Mouse (Mus musculus) thymus, adult 2 months (tissue): ENCODE measurements around the gene Ntm. TPM values are rescaled to one million over a fixed set of nuclear protein-coding genes. Genes with fewer than 3 reads are reported as not detected.

Experiments used
- DNase-seq: peaks from one replicate; pipeline ENCODE4 v3.0.0; 2021
- H3K27ac ChIP-seq: fragments of 200-500 bp; 2 replicates; pipeline ENCODE4 v1.5.1; 2012; ENCODE audit warnings: low read length, control low read depth; ENCODE audit not compliant: control insufficient read depth, insufficient read depth
- H3K27me3 ChIP-seq: fragments of 200-500 bp; 2 replicates; pipeline ENCODE4 v1.6.1; 2012; ENCODE audit warnings: mild to moderate bottlenecking, low read length, moderate library complexity, mixed read lengths; ENCODE audit not compliant: control insufficient read depth, insufficient read depth
- H3K36me3 ChIP-seq: fragments of 200-500 bp; 2 replicates; pipeline ENCODE4 v1.6.1; 2012; ENCODE audit warnings: mild to moderate bottlenecking, low read length, moderate library complexity; ENCODE audit not compliant: control insufficient read depth, insufficient read depth
- H3K4me1 ChIP-seq: fragments of 200-500 bp; replicated peaks from 2 replicates; pipeline ENCODE4 v1.6.1; 2012; ENCODE audit warnings: low read length; ENCODE audit not compliant: control insufficient read depth, insufficient read depth
- H3K4me3 ChIP-seq: fragments of 200-500 bp; 2 replicates; pipeline ENCODE4 v1.5.1; 2012; ENCODE audit warnings: mild to moderate bottlenecking, low read length, control low read depth, moderate library complexity; ENCODE audit not compliant: control insufficient read depth, insufficient read depth
- CTCF ChIP-seq: fragments of 200-500 bp; IDR thresholded peaks from 2 replicates; pipeline ENCODE4 v1.5.1; 2012; ENCODE audit warnings: mild to moderate bottlenecking, control low read depth, low read length, moderate library complexity, borderline replicate concordance; ENCODE audit not compliant: control insufficient read depth, poor library complexity, insufficient read depth; ENCODE audit errors: extremely low read depth
- POLR2A ChIP-seq: fragments of 200-500 bp; IDR thresholded peaks from 2 replicates; pipeline ENCODE4 v1.6.1; 2012; ENCODE audit warnings: mild to moderate bottlenecking, low read length, control low read depth, moderate library complexity; ENCODE audit not compliant: control insufficient read depth, poor library complexity, insufficient read depth; ENCODE audit errors: extremely low read depth
- WGBS: fragments of 180-500 bp; shearing (Covaris S2); methylation state at CpG from one replicate; pipeline ENCODE4 v1.1.7; 2018; 5-methylcytosine and 5-hydroxymethylcytosine counted together
- polyA plus RNA-seq: library from polyadenylated mRNA; depleted of rRNA; stranded (reverse); fragments of >200 nt; gene quantifications from 2 replicates; pipeline ENCODE4 v1.2.3, GENCODE M21; 2012

Ntm gene
- polyA plus RNA-seq, 1 experiment, result 0.19 TPM

DNA sequence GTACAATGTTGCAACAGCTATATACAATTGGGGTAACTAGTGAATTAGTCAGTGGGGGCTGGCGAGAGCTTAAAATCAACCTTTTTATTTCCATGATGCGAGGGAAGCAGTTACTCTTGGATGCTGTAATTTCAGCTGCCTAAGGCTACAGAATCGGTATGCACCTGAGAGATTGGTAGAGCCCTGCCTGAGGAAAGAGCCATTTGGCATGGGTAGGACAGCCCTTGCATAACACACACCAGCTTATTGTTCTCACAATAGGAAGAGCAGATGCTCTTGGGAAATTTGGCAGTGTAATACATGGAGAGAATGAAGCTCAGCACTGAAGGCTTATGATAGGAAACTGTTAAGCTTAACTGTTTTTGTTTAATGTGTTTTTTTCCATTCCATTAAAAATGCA is 621.6 kb downstream of the Ntm start:
- Histone ChIP-seq H3K27ac (no peak overlapping the region), H3K4me1 (no peaks in the 10 kb centered on the region), H3K4me3 (no peak overlapping the region), H3K36me3 (no peaks in the 10 kb centered on the region), H3K27me3 (no peaks in the 10 kb centered on the region)
- TF ChIP-seq CTCF (no peak), POLR2A (no peak)
- no peak for DNase-seq
- WGBS, result 88% methylated on average over 3 of the region's 3 CpGs

DNA sequence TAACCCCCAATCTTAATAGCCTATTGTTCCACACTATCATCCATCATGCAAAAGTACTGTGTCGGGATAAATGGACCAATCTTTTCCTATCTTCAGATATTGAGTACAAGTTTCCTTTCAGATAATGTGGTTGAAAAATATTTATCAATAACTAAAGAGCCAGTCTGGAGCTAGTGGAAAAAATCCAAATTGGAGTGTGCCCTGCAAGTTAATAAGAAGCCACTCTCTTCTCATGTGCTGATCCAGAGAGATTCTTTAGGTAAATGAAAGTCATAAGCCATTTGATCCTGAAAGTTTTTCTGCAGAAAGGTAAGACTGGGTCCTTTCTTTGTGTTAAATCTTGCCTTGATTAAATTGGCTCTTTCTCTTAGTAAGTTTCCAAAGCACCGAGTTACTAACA is 627.3 kb downstream of the Ntm start:
- Histone ChIP-seq H3K27ac (no peak overlapping the region), H3K4me1 (no peaks in the 10 kb centered on the region), H3K36me3 (no peaks in the 10 kb centered on the region), H3K4me3 (no peak overlapping the region), H3K27me3 (no peaks in the 10 kb centered on the region)
- no peak for DNase-seq
- TF ChIP-seq CTCF (no peak), POLR2A (no peak)
- 86% methylated on average over 2 of the region's 2 CpGs for WGBS

GRCm38 (mm10) chr9:29332296-29333090 is 630.4 kb downstream of the Ntm start:
- Histone ChIP-seq H3K4me3 (no peak overlapping the region), H3K36me3 (no peaks in the 10 kb centered on the region), H3K4me1 (no peaks in the 10 kb centered on the region), H3K27ac (no peak overlapping the region), H3K27me3 (no peaks in the 10 kb centered on the region)
- DNase-seq, result no peak
- WGBS, result 76% methylated on average over 3 of the region's 3 CpGs
- TF ChIP-seq CTCF, result no peak
- TF ChIP-seq POLR2A, result no peak

DNA sequence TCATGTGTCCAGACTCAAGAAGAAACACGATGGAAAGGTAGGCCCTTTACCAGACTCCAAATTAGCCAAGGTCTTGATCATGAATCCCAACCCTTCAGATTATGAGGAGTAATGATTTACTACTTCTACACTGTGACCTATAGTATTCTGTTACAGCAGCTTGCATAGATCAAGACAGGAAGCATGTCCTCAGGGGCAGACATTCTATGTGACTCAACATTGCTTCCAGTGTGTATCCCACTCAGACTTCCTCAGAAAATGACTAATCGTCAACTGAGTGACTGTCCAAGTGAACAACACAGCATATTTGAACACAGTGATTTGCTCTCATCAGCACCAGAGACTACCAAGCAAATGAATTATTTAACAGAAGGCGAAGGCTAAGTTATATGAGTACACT is 632.5 kb downstream of the Ntm start:
- WGBS, result 75% methylated on average over 3 of the region's 3 CpGs
- no peak for DNase-seq
- H3K4me1 ChIP-seq, result no peaks in the 10 kb centered on the region
- TF ChIP-seq CTCF, result no peak
- TF ChIP-seq POLR2A, result no peak
- no peak overlapping the region for H3K4me3 ChIP-seq
- no peaks in the 10 kb centered on the region for H3K36me3 ChIP-seq
- H3K27me3 ChIP-seq, result no peaks in the 10 kb centered on the region
- no peak overlapping the region for H3K27ac ChIP-seq

- WGBS, result 98% methylated on average over 3 of the region's 3 CpGs
- no peaks in the 10 kb centered on the region for H3K27me3 ChIP-seq
- H3K27ac ChIP-seq, result no peak overlapping the region
- DNase-seq, result no peak
- TF ChIP-seq CTCF, result no peak
- H3K36me3 ChIP-seq, result no peaks in the 10 kb centered on the region
- no peak overlapping the region for H3K4me3 ChIP-seq
- no peaks in the 10 kb centered on the region for H3K4me1 ChIP-seq
Measured at GRCm38 (mm10) chr9:29326283-29326682, 636.7 kb downstream of the Ntm start.

- Histone ChIP-seq H3K36me3 (no peaks in the 10 kb centered on the region), H3K27ac (no peak overlapping the region), H3K4me1 (no peaks in the 10 kb centered on the region), H3K4me3 (no peak overlapping the region), H3K27me3 (no peaks in the 10 kb centered on the region)
- DNase-seq, result no peak
- WGBS, result 92% methylated on average over 8 of the region's 8 CpGs
- no peak for TF ChIP-seq CTCF
- TF ChIP-seq POLR2A, result no peak
Measured at GRCm38 (mm10) chr9:29325137-29325536, 637.8 kb downstream of the Ntm start.

GRCm38 (mm10) chr9:29319197-29319596 is 643.7 kb downstream of the Ntm start:
- TF ChIP-seq POLR2A (no peak), CTCF (no peak)
- H3K27ac ChIP-seq, result no peak overlapping the region
- no peak overlapping the region for H3K4me3 ChIP-seq
- no peaks in the 10 kb centered on the region for H3K4me1 ChIP-seq
- H3K27me3 ChIP-seq, result no peaks in the 10 kb centered on the region
- no peaks in the 10 kb centered on the region for H3K36me3 ChIP-seq
- no peak for DNase-seq
- 21% methylated on average over 1 of the region's 1 CpGs for WGBS
